19 mouse cellular contexts compared by ENCODE assay signal in the genomic region with DNA sequence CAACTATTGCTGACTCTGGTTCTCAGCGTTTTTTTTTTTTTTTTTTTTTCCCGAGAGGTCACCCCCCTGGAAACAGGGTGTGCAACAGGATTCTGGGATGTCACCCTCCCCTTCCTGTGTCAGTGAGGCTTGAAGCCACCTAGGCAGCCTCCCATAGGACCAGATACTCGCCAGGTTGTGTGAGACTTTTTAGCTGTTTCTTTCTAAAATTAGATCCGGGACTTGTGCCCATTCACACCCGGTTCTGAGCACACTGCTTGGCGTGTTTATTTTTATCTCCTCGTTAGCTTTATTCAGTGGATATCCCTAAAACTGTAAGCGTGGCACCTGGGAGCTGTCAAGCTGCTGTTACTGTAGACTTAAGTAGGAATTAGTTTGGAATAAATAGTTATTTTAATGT. TPM values are rescaled to one million over a fixed set of nuclear protein-coding genes. Genes with fewer than 3 reads are reported as not detected.
DNase-seq lines count a peak whose midpoint lies in the region; ATAC-seq and TF ChIP-seq lines count a peak whose summit lies in the region.
"Had no signal": no experiment of that assay in that cellular context is flagged by ENCODE, and none has a peak within 500 bp of the region (broad histone marks: within the 10 kb centered on the region; RNA-seq: fewer than 3 reads in every experiment).

No protein-coding gene starts in this region.

- H3K4me3 ChIP-seq in kidney, adult 2 months (ENCODE audit: insufficient read depth, low read depth, low read length): no peak overlapping the region
- no peak overlapping the region for H3K4me3 ChIP-seq in kidney, embryonic 14.5 days (ENCODE audit: low read length)
- no peak overlapping the region for H3K4me3 ChIP-seq in heart, embryonic 13.5 days
- H3K4me3 ChIP-seq in embryonic facial prominence, embryonic 10.5 days: no peak overlapping the region
- H3K4me3 ChIP-seq: forebrain, embryonic 13.5 days; hindbrain, embryonic 13.5 days; limb, embryonic 10.5 days; midbrain, embryonic 10.5 days; neural tube, embryonic 12.5 days had no signal

- H3K4me2 ChIP-seq in kidney, embryonic 14.5 days (replicated peaks; ENCODE audit: low read depth, low read length): no peak overlapping the region
- H3K4me2 ChIP-seq in heart, embryonic 13.5 days: no peak overlapping the region
- H3K4me2 ChIP-seq: forebrain, embryonic 13.5 days; hindbrain, embryonic 13.5 days; liver, embryonic 11.5 days; lung, embryonic 14.5 days; neural tube, embryonic 12.5 days had no signal

- H3K4me1 ChIP-seq in kidney, adult 2 months (ENCODE audit: control insufficient read depth, insufficient read depth, low read length): peaks cover 7% of the 10 kb centered on the region; the same call in 1 of the 2 replicates
- peaks cover 13% of the 10 kb centered on the region for H3K4me1 ChIP-seq in kidney, embryonic 14.5 days (ENCODE audit: control insufficient read depth, insufficient read depth, low read length)
- H3K4me1 ChIP-seq in heart, embryonic 13.5 days: peaks cover 46% of the 10 kb centered on the region
- peaks cover 23% of the 10 kb centered on the region for H3K4me1 ChIP-seq in embryonic facial prominence, embryonic 10.5 days

- H3K9me3 ChIP-seq in kidney, embryonic 14.5 days (ENCODE audit: control insufficient read depth, low read length): no peaks in the 10 kb centered on the region
- no peaks in the 10 kb centered on the region for H3K9me3 ChIP-seq in heart, embryonic 13.5 days
- H3K9me3 ChIP-seq in embryonic facial prominence, embryonic 10.5 days: no peaks in the 10 kb centered on the region
- H3K9me3 ChIP-seq: forebrain, embryonic 13.5 days; hindbrain, embryonic 13.5 days; limb, embryonic 10.5 days; midbrain, embryonic 10.5 days; neural tube, embryonic 12.5 days had no signal

- H3K27ac ChIP-seq in kidney, adult 2 months (ENCODE audit: insufficient read depth, low read depth, low read length): no peak overlapping the region
- no peak overlapping the region for H3K27ac ChIP-seq in kidney, embryonic 14.5 days (ENCODE audit: low read depth, low read length)
- peak overlapping the region; percentile 68 for H3K27ac ChIP-seq in heart, embryonic 13.5 days (replicated peaks)
- no peak overlapping the region for H3K27ac ChIP-seq in embryonic facial prominence, embryonic 10.5 days (replicated peaks)
- H3K27ac ChIP-seq: forebrain, embryonic 13.5 days; hindbrain, embryonic 13.5 days; limb, embryonic 10.5 days; midbrain, embryonic 10.5 days; neural tube, embryonic 12.5 days had no signal

- DNase-seq in frontal cortex, postnatal 36 days (ENCODE audit: low spot score in 2 of 2): peak; percentile 9 to 72
- no peak for DNase-seq in frontal cortex, postnatal 10 days (ENCODE audit: low spot score in 2 of 2)
- DNase-seq in kidney, adult 2 months: peak; percentile 30
- DNase-seq in heart, postnatal 10 days: peak; percentile 54 to 57
- no peak for DNase-seq in embryonic facial prominence, embryonic 10.5 days (ENCODE audit: low spot score)
- DNase-seq: adrenal gland, postnatal 14 days; cerebellum, postnatal 14 days; gastrocnemius, postnatal 14 days; lung, embryonic 14.5 days; lung, postnatal 4 days had no signal

- no peaks in the 10 kb centered on the region for H3K36me3 ChIP-seq in kidney, adult 2 months (ENCODE audit: control insufficient read depth, insufficient read depth, low read length)
- H3K36me3 ChIP-seq in kidney, embryonic 14.5 days (ENCODE audit: control insufficient read depth, insufficient read depth, low read length): peaks cover 5% of the 10 kb centered on the region
- H3K36me3 ChIP-seq in heart, embryonic 13.5 days: peaks cover 38% of the 10 kb centered on the region
- peaks cover 32% of the 10 kb centered on the region for H3K36me3 ChIP-seq in embryonic facial prominence, embryonic 10.5 days (replicated peaks)

- H3K27me3 ChIP-seq in kidney, adult 2 months (replicated peaks; ENCODE audit: control insufficient read depth, insufficient read depth, low read length): no peaks in the 10 kb centered on the region
- H3K27me3 ChIP-seq in kidney, embryonic 14.5 days (ENCODE audit: control insufficient read depth, insufficient read depth, low read length): no peaks in the 10 kb centered on the region
- no peaks in the 10 kb centered on the region for H3K27me3 ChIP-seq in heart, embryonic 13.5 days (replicated peaks)
- no peaks in the 10 kb centered on the region for H3K27me3 ChIP-seq in embryonic facial prominence, embryonic 10.5 days (replicated peaks; ENCODE audit: low read depth, poor library complexity, severe bottlenecking)
- H3K27me3 ChIP-seq: forebrain, embryonic 13.5 days; neural tube, embryonic 12.5 days had no signal

- WGBS in kidney, adult 2 months: 75% methylated on average over 8 of the region's 8 CpGs
- WGBS in kidney, embryonic 14.5 days: 81% methylated on average over 8 of the region's 8 CpGs
- WGBS in heart, embryonic 13.5 days: 47% methylated on average over 8 of the region's 8 CpGs
- 79% methylated on average over 8 of the region's 8 CpGs for WGBS in embryonic facial prominence, embryonic 10.5 days

- ATAC-seq in kidney, embryonic 14.5 days (ENCODE audit: low FRiP score, low TSS enrichment): no peak
- no peak for ATAC-seq in heart, embryonic 13.5 days (ENCODE audit: extremely low read depth, insufficient number of reproducible peaks, low FRiP score, low TSS enrichment)
- ATAC-seq: forebrain, embryonic 13.5 days had no signal

- no peak for TF ChIP-seq CTCF in kidney, adult 2 months (conservative IDR thresholded peaks at IDR 0.05; ENCODE audit: insufficient read depth, insufficient read length, low read depth, low read length)

- intact Hi-C loops in heart, postnatal 10 days (cut with DNase I): no loop called here

- TF ChIP-seq POLR2A in kidney, adult 2 months (IDR thresholded peaks at IDR 0.05; ENCODE audit: low read depth, low read length): no peak

- no peak overlapping the region for H3K9ac ChIP-seq in kidney, embryonic 14.5 days (ENCODE audit: low read depth, low read length)
- peak overlapping the region; percentile 47 for H3K9ac ChIP-seq in heart, embryonic 13.5 days
- H3K9ac ChIP-seq: forebrain, embryonic 13.5 days; hindbrain, embryonic 13.5 days; lung, embryonic 14.5 days; neural tube, embryonic 12.5 days had no signal

RNA-seq across cellular contexts. Expression of a gene that starts 4.2 kb away (rescaled TPM):
- polyA plus RNA-seq in kidney, adult 2 months (2012; rRNA removed): 21.9 and 27.3 TPM in 2 replicates
- 77.0 and 87.9 TPM in 2 replicates for polyA plus RNA-seq in kidney, embryonic 14.5 days (2014; fragmentation: Nextera tagmentation; extraction: Ambion mirVana)
- polyA plus RNA-seq in heart, embryonic 13.5 days (2015; fragmentation: Nextera tagmentation; extraction: Ambion mirVana): 108 and 118 TPM in 2 replicates
- 10 to 100 TPM; 30.2 to 34.0 TPM for total RNA-seq in heart, postnatal 10 days (2021)
- polyA plus RNA-seq in embryonic facial prominence, embryonic 10.5 days (2016; fragmentation: Nextera tagmentation; extraction: Ambion mirVana): 62.4 and 64.8 TPM in 2 replicates
- total RNA-seq: monocyte, adult 5-6 weeks had no signal

RNA-seq across cellular contexts. Expression of a gene that starts 7.7 kb away (rescaled TPM):
- 2.6 and 3.3 TPM in 2 replicates for polyA plus RNA-seq in kidney, adult 2 months (2012; rRNA removed)
- polyA plus RNA-seq in kidney, embryonic 14.5 days (2014; fragmentation: Nextera tagmentation; extraction: Ambion mirVana): 12.7 and 17.8 TPM in 2 replicates
- 23.7 TPM in 2 replicates for polyA plus RNA-seq in heart, embryonic 13.5 days (2015; fragmentation: Nextera tagmentation; extraction: Ambion mirVana)
- total RNA-seq in heart, postnatal 10 days (2021): 10 to 100 TPM; 19.8 to 20.7 TPM
- 10.7 and 14.4 TPM in 2 replicates for polyA plus RNA-seq in embryonic facial prominence, embryonic 10.5 days (2016; fragmentation: Nextera tagmentation; extraction: Ambion mirVana)

Comparison
In these comparisons a context has a peak if more than half of its experiments do, and no peak if none do; other contexts are left out.
1. DNase-seq: peak in frontal cortex, postnatal 36 days (2 of 2), kidney, adult 2 months (single experiment) and heart, postnatal 10 days (2 of 2); none in frontal cortex, postnatal 10 days (0 of 2) and embryonic facial prominence, embryonic 10.5 days (single experiment).